Mouse (Mus musculus) CH12.LX (cell line): ENCODE measurements at regions not wholly inside any gene's neighbourhood (a gene's known extent, or its start where the extent isn't known, plus 50 kb on each side); places are given as distances from the start of the nearest gene placed in this dataset.

Source experiments
- DNase-seq: peaks from one replicate; pipeline ENCODE4 v3.0.0-alpha.2; 2013; ENCODE audit errors: extremely low read depth
- H3K27ac ChIP-seq: 2 replicates; pipeline ENCODE4 v1.5.1; 2012; ENCODE audit warnings: low read depth, mild to moderate bottlenecking, control low read depth, moderate library complexity; ENCODE audit not compliant: insufficient read depth
- H3K27me3 ChIP-seq: replicated peaks from 2 replicates; pipeline ENCODE3; 2012; ENCODE audit warnings: inconsistent platforms
- H3K36me3 ChIP-seq, 2 experiments: replicated peaks in 1 of 2; 2 replicates each; pipeline versions ENCODE3 to v1.6.1; 2012; ENCODE audit warnings: inconsistent platforms in 1 of 2, low read length in 1 of 2, mild to moderate bottlenecking in 1 of 2, mixed read lengths in 1 of 2, moderate library complexity in 1 of 2; ENCODE audit not compliant: control insufficient read depth in 1 of 2, insufficient read depth in 1 of 2
- H3K4me1 ChIP-seq, 2 experiments: 2 replicates each; pipeline ENCODE4 v1.6.1; 2012; ENCODE audit warnings: inconsistent platforms in 1 of 2, moderate library complexity in 1 of 2; ENCODE audit not compliant: insufficient read depth in 2 of 2, control insufficient read depth in 1 of 2
- H3K4me2 ChIP-seq: 2 replicates; pipeline ENCODE4 v1.6.1; 2012; ENCODE audit warnings: low read depth, mild to moderate bottlenecking, control low read depth; ENCODE audit not compliant: poor library complexity, insufficient read depth, severe bottlenecking
- H3K4me3 ChIP-seq, 3 experiments: fragments of 150-350 bp in 1 of 3; sonication (generic) in 1 of 3; replicated peaks in 1 of 3; 2 replicates each; pipeline versions ENCODE3 to v1.5.1; 2011 to 2012; ENCODE audit warnings: low read depth in 2 of 3, low read length in 2 of 3, mild to moderate bottlenecking in 2 of 3, moderate library complexity in 2 of 3, control low read depth in 1 of 3, improper control_type of control experiment in 1 of 3, inconsistent platforms in 1 of 3, mixed read lengths in 1 of 3; ENCODE audit not compliant: poor library complexity in 1 of 3
- H3K79me2 ChIP-seq: replicated peaks from 2 replicates; pipeline ENCODE4 v1.6.1; 2012; ENCODE audit warnings: mild to moderate bottlenecking, moderate library complexity; ENCODE audit not compliant: control insufficient read depth, poor library complexity, insufficient read depth, severe bottlenecking; ENCODE audit errors: extremely low read depth
- H3K9ac ChIP-seq: 2 replicates; pipeline ENCODE4 v1.6.1; 2012; ENCODE audit warnings: low read depth, mild to moderate bottlenecking, control low read depth, moderate library complexity; ENCODE audit not compliant: insufficient read depth
- H3K9me3 ChIP-seq: replicated peaks from 2 replicates; pipeline ENCODE3; 2012; ENCODE audit warnings: low read length, inconsistent platforms, mixed read lengths
- CHD1 ChIP-seq: IDR thresholded peaks from 2 replicates; pipeline ENCODE4 v1.6.1; 2012; ENCODE audit warnings: low read depth, low read length, improper control_type of control experiment, inconsistent platforms
- CTCF ChIP-seq, 2 experiments: IDR thresholded peaks in 1 of 2; conservative IDR thresholded peaks in 1 of 2; 2 replicates each; pipeline ENCODE4 v1.5.1; 2011 to 2012; ENCODE audit warnings: low read depth in 2 of 2, low read length in 2 of 2, improper control_type of control experiment in 1 of 2, inconsistent platforms in 1 of 2, mild to moderate bottlenecking in 1 of 2, moderate library complexity in 1 of 2
- E2F4 ChIP-seq: IDR thresholded peaks from 2 replicates; pipeline ENCODE4 v1.6.1; 2011; ENCODE audit warnings: low read depth, low read length, improper control_type of control experiment; ENCODE audit not compliant: insufficient replicate concordance
- EP300 ChIP-seq: IDR thresholded peaks from 2 replicates; pipeline ENCODE4 v1.6.1; 2011; ENCODE audit warnings: low read length, improper control_type of control experiment
- GABPA ChIP-seq: IDR thresholded peaks from 2 replicates; pipeline ENCODE4 v1.6.1; 2012; ENCODE audit warnings: low read depth, low read length, improper control_type of control experiment, inconsistent platforms; ENCODE audit not compliant: insufficient replicate concordance
- HCFC1 ChIP-seq: IDR thresholded peaks from 2 replicates; pipeline ENCODE4 v1.6.1; 2012; ENCODE audit warnings: low read depth, mild to moderate bottlenecking, inconsistent platforms, low read length, improper control_type of control experiment
- IRF4 ChIP-seq: IDR thresholded peaks from 2 replicates; pipeline ENCODE4 v1.6.1; 2014; ENCODE audit warnings: low read depth, mild to moderate bottlenecking, inconsistent platforms, low read length, improper control_type of control experiment
- KAT2A ChIP-seq: IDR thresholded peaks from 2 replicates; pipeline ENCODE4 v1.6.1; 2012; ENCODE audit warnings: low read length, improper control_type of control experiment, inconsistent platforms; ENCODE audit not compliant: insufficient replicate concordance
- MEF2A ChIP-seq: IDR thresholded peaks from 2 replicates; pipeline ENCODE4 v1.6.1; 2014; ENCODE audit warnings: low read depth, mild to moderate bottlenecking, inconsistent platforms, low read length, improper control_type of control experiment, borderline replicate concordance
- MXI1 ChIP-seq: IDR thresholded peaks from 2 replicates; pipeline ENCODE4 v1.6.1; 2011; ENCODE audit warnings: mild to moderate bottlenecking, low read depth, low read length, improper control_type of control experiment
- NELFE ChIP-seq: IDR thresholded peaks from 2 replicates; pipeline ENCODE4 v1.6.1; 2011; ENCODE audit warnings: low read depth, low read length, improper control_type of control experiment
- NRF1 ChIP-seq: IDR thresholded peaks from 2 replicates; pipeline ENCODE4 v1.6.1; 2014; ENCODE audit warnings: low read depth, mild to moderate bottlenecking, inconsistent platforms, low read length, improper control_type of control experiment, moderate library complexity
- PAX5 ChIP-seq: IDR thresholded peaks from 2 replicates; pipeline ENCODE4 v1.6.1; 2012; ENCODE audit warnings: low read length, inconsistent platforms, mixed read lengths
- POLR2A ChIP-seq: IDR thresholded peaks from 2 replicates; pipeline ENCODE4 v1.6.1; 2011; ENCODE audit warnings: low read depth, mild to moderate bottlenecking, improper control_type of control experiment, low read length
- POLR2AphosphoS2 ChIP-seq: IDR thresholded peaks from 2 replicates; pipeline ENCODE4 v1.6.1; 2011; ENCODE audit warnings: low read depth, low read length, improper control_type of control experiment
- RCOR1 ChIP-seq: conservative IDR thresholded peaks from 2 replicates; pipeline ENCODE4 v1.6.1; 2012; ENCODE audit warnings: low read depth, mild to moderate bottlenecking, inconsistent platforms, low read length, improper control_type of control experiment
- SMC3 ChIP-seq: IDR thresholded peaks from 2 replicates; pipeline ENCODE4 v1.6.1; 2011; ENCODE audit warnings: low read depth, low read length, improper control_type of control experiment
- TBP ChIP-seq: conservative IDR thresholded peaks from 2 replicates; pipeline ENCODE4 v1.6.1; 2011; ENCODE audit warnings: low read depth, low read length, improper control_type of control experiment
- UBTF ChIP-seq: IDR thresholded peaks from 2 replicates; pipeline ENCODE4 v1.6.1; 2012; ENCODE audit warnings: low read depth, mild to moderate bottlenecking, inconsistent platforms, low read length, improper control_type of control experiment, moderate library complexity
- ZC3H11A ChIP-seq: IDR thresholded peaks from 2 replicates; pipeline ENCODE4 v1.6.1; 2012; ENCODE audit warnings: low read depth, mild to moderate bottlenecking, inconsistent platforms, low read length, improper control_type of control experiment
- ZNF384 ChIP-seq: IDR thresholded peaks from 2 replicates; pipeline ENCODE4 v1.6.1; 2012; ENCODE audit warnings: low read depth, low read length, improper control_type of control experiment, inconsistent platforms
- dilution Hi-C: fragments of 300-500 bp; cut with MboI; formaldehyde crosslinking; loops from 2 replicates; pipeline ENCODE4 v1.14.3; 2020; ENCODE audit warnings: low sequenced_read_pairs; ENCODE audit not compliant: extremely low pct_unique_long_range_greater_than_20kb, extremely low pct_ligation_motif_present
- in situ Hi-C: fragments of 300-500 bp; cut with MboI; formaldehyde crosslinking; loops from 3 replicates; pipeline ENCODE4 v1.14.3; 2019; ENCODE audit warnings: low sequenced_read_pairs, low pct_ligation_motif_present, low pct_unique_long_range_greater_than_20kb, mixed read lengths

DNA sequence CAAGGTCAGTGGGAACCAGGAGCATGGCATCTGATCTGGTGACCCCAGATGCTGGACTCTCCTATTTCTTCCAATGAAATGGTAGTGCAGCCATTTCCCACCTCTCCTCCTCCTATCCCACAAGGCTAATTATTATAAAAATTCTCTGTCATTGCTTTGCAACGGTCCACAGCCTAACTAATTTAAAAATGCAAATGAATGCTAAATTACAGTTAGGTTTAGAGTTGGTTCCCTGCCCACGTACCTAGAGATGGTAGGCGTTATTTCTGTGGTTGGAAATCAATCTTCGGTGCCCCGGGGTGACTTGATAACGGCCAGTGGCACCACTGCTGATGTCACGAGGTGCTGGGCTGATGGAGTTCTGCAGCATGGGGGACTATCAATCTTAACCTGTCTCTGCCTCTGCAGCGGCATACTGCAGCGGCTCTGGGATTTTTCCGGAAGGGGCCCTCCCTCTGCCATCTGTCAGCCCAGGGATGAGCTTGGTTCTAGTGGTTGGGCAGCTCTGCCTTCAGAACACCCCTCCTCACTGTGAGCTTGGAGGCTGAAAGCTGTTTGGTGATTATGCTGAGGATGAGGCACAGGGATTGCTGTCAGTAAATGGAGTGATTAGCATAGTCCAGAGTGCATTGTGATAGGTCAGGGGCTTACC is 66.5 kb downstream of the Nmur2 start:
- peaks cover 87% of the 10 kb centered on the region for H3K27me3 ChIP-seq

DNA sequence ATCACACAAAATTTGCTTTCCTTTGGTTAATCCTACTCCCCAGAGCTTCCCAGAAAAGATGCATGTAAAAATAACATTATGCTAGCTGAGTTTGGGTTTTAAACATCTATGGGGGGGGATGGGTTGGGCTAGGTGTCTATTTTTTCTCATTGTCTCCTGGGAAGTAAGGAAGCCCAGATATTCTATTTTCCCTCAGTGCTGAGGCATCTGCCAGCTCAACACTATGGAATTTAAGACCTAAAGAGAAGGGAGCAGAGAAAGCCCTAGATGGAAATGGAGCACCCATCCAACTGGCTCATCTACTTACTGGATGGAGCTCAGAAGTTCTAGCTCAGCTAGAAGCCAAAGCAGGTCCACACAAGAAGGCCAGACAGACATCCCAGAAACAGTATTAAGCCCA is 74.2 kb downstream of the Nmur2 start:
- no peak overlapping the region for H3K4me2 ChIP-seq
- no peaks in the 10 kb centered on the region for H3K4me1 ChIP-seq
- H3K27ac ChIP-seq, result no peak overlapping the region
- H3K27me3 ChIP-seq, result peaks cover 88% of the 10 kb centered on the region
- in situ Hi-C loops, result no loop called here
- H3K9me3 ChIP-seq, result peaks cover 5% of the 10 kb centered on the region
- dilution Hi-C loops, result no loop called here
- H3K9ac ChIP-seq, result no peak overlapping the region
- H3K4me3 ChIP-seq, result no peak overlapping the region
- H3K79me2 ChIP-seq, result no peaks in the 10 kb centered on the region
- no peaks in the 10 kb centered on the region for H3K36me3 ChIP-seq
- TF ChIP-seq PAX5, result no peak
- no peak for TF ChIP-seq SMC3
- TF ChIP-seq POLR2AphosphoS2, result no peak
- no peak for TF ChIP-seq ZNF384
- TF ChIP-seq GABPA, result no peak
- TF ChIP-seq NELFE, result no peak
- no peak for DNase-seq

More for the DNA sequence above, 66.5 kb downstream of the Nmur2 start:
- DNase-seq, result no peak
- Histone ChIP-seq H3K9ac (no peak overlapping the region), H3K4me2 (no peak overlapping the region), H3K36me3 (no peaks in the 10 kb centered on the region), H3K4me3 (no peak overlapping the region), H3K9me3 (no peaks in the 10 kb centered on the region), H3K4me1 (no peaks in the 10 kb centered on the region; a peak in 1 of 4 replicates), H3K79me2 (no peaks in the 10 kb centered on the region), H3K27ac (no peak overlapping the region)
- in situ Hi-C loops (no loop called here), dilution Hi-C loops (no loop called here)
- TF ChIP-seq POLR2AphosphoS2, result no peak
- no peak for TF ChIP-seq IRF4
- no peak for TF ChIP-seq MXI1
- TF ChIP-seq E2F4, result no peak
- no peak for TF ChIP-seq KAT2A
- TF ChIP-seq TBP, result no peak
- TF ChIP-seq MEF2A, result no peak
- TF ChIP-seq PAX5, result no peak
- no peak for TF ChIP-seq UBTF
- no peak for TF ChIP-seq NRF1
- TF ChIP-seq RCOR1, result no peak
- no peak for TF ChIP-seq CTCF (conservative IDR thresholded peaks at IDR 0.05 in 1 of 2, IDR thresholded peaks at IDR 0.05 in 1 of 2; ENCODE audit: low read depth in 2 of 2, low read length in 2 of 2)
- no peak for TF ChIP-seq GABPA
- TF ChIP-seq ZC3H11A, result no peak
- TF ChIP-seq ZNF384, result no peak
- TF ChIP-seq CHD1, result no peak
- TF ChIP-seq NELFE, result no peak
- TF ChIP-seq HCFC1, result no peak
- no peak for TF ChIP-seq POLR2A
- no peak for TF ChIP-seq EP300
